Mouse (Mus musculus) neural tube, embryonic 13.5 days (tissue): ENCODE data around the gene Sorbs2. TPM values are rescaled to one million over a fixed set of nuclear protein-coding genes. Genes with fewer than 3 reads are reported as not detected.
"Not testable (repeated sequence)": the region's sequence is repeated elsewhere in the genome, so short reads cannot be mapped to it uniquely, and the experiment has no call there.

Experiments
- ATAC-seq: fragments of 200-750 bp; cut with Nextera tagmentation; 2 replicates; pipeline ENCODE4 v1.8.0; 2017; ENCODE audit warnings: low read depth, mild to moderate bottlenecking, moderate TSS enrichment, moderate library complexity
- H3K27ac ChIP-seq: fragments of 300-500 bp; sonication (generic); replicated peaks from 2 replicates; pipeline ENCODE4 v1.5.1; 2015; ENCODE audit warnings: moderate library complexity, mild to moderate bottlenecking, inconsistent platforms
- H3K27me3 ChIP-seq: fragments of 300-500 bp; sonication (generic); 2 replicates; pipeline ENCODE4 v1.6.1; 2015; ENCODE audit warnings: mild to moderate bottlenecking, inconsistent platforms
- H3K36me3 ChIP-seq: fragments of 300-500 bp; sonication (generic); 2 replicates; pipeline ENCODE4 v1.6.1; 2015; ENCODE audit warnings: mild to moderate bottlenecking, inconsistent platforms
- H3K4me1 ChIP-seq: fragments of 300-500 bp; sonication (generic); replicated peaks from 2 replicates; pipeline ENCODE4 v1.6.1; 2015; ENCODE audit warnings: inconsistent platforms
- H3K4me2 ChIP-seq: fragments of 300-500 bp; sonication (generic); 2 replicates; pipeline ENCODE4 v1.6.1; 2015; ENCODE audit warnings: inconsistent platforms, mild to moderate bottlenecking, moderate library complexity
- H3K4me3 ChIP-seq: fragments of 300-500 bp; sonication (generic); 2 replicates; pipeline ENCODE4 v1.5.1; 2015; ENCODE audit warnings: mild to moderate bottlenecking, inconsistent platforms
- H3K9ac ChIP-seq: fragments of 300-500 bp; sonication (generic); 2 replicates; pipeline ENCODE4 v1.6.1; 2015; ENCODE audit warnings: moderate library complexity, mild to moderate bottlenecking, inconsistent platforms
- H3K9me3 ChIP-seq: fragments of 300-500 bp; sonication (generic); 2 replicates; pipeline ENCODE4 v1.6.1; 2016; ENCODE audit warnings: inconsistent platforms
- WGBS: fragments of 180-500 bp; shearing (Covaris S2); methylation state at CpG from one replicate; pipeline ENCODE4 v1.1.7; 2015; 5-methylcytosine and 5-hydroxymethylcytosine counted together
- polyA plus RNA-seq: library from polyadenylated mRNA; unstranded; fragments of >200 nt; fragmentation: Nextera tagmentation; extraction: Ambion mirVana; gene quantifications from 2 replicates; pipeline ENCODE4 v1.2.1, GENCODE M21; 2015

Gene Sorbs2
- polyA plus RNA-seq, 1 experiment from 2014 or later: 50.5 TPM

DNA sequence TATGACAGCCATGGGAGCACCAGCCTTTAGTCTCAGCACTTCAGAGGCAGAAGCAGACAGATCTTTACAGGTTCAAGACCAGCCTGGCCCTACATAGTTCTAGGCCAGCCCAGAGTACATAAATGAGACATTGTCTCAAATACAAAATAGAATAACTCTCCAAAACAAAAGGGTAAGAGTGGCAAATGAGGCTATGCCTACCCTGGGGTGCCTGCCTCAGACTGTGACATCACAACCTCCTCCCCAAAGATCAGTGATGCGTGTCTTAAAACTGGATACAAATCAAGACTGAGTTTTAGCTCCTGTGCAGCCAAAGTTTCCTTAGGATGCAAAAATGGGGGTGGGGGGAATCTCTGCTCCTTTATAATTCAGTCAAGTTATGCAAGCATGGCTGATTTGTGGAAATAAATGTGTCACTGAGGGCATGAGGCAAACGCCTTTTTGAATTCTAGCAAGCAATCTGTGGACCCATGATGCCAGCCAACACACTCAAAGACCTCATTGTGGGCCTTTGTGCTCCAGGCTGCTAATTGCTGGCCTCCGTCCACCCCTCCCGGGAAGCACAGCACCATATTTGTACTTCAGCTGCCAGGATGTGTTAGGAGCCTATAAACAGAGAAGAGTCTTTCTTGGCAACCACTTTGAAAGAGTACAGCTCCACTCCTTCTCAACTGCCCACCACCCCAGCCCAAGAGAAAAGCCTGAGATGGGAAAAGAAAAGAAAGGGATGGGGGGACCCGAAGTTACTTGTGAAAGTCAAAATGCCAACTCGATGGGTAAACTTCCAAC, 336.7 kb downstream of the Sorbs2 start:
- Histone ChIP-seq H3K4me2 (no peak overlapping the region), H3K36me3 (no peaks in the 10 kb centered on the region), H3K27me3 (no peaks in the 10 kb centered on the region), H3K27ac (peak overlapping the region; percentile 54), H3K9me3 (no peaks in the 10 kb centered on the region), H3K4me3 (no peak overlapping the region), H3K4me1 (peaks cover 28% of the 10 kb centered on the region), H3K9ac (no peak overlapping the region)
- peak; percentile 79 for ATAC-seq
- WGBS: 50% methylated on average over 6 of the region's 6 CpGs

DNA sequence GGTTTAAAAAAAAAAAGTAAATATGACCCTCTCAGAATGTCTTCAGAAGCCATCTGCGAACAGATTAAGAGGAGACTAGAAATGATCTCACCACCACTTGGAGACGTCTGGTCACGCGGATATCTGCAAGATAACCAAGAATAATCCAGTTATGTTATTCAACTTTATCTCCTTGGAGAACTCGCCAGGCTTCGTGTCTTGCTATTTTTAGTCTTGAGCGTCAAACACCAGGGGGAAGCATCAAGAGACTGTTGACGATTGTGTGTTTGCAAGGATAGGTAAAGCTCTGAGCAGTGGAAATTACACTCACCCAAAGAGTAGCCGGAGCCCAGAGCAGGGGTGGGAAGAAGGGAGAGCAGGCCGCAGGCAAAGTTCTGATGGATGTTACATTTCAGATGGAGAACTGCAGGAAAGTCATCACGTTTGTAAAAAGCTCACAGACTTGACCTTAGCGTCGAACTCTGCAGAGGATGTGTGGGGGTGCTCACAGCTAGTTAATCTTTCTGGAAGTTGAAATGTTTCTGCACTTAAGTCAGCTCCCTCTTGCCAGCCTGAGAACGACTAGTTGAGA, 337.4 kb downstream of the Sorbs2 start:
- ATAC-seq: no peak
- Histone ChIP-seq H3K27ac (peak overlapping the region; percentile 29; the same call in 1 of the 2 replicates), H3K4me2 (no peak overlapping the region), H3K9ac (no peak overlapping the region), H3K4me1 (peaks cover 28% of the 10 kb centered on the region), H3K36me3 (no peaks in the 10 kb centered on the region), H3K4me3 (no peak overlapping the region), H3K27me3 (no peaks in the 10 kb centered on the region), H3K9me3 (no peaks in the 10 kb centered on the region)
- WGBS: 81% methylated on average over 14 of the region's 14 CpGs

DNA sequence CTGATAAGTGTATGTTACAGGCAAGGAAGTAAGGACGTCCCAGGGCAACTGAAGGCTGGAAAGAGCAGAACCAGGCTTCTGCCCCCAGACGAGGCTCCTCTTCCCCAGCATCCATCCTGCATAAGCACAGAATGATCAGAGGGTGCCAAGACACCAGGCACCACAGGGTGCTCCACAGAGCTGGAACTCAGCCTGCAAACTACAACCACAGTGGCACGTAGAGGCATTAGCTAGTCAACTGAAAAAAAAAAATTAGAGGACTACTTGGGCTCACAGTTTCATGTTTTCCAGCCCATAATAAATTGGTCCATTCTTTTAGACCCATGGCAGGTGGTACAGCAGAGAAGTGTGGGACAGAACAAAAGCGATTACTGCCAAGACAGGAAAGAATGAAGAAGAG, 338.3 kb downstream of the Sorbs2 start:
- no peak for ATAC-seq
- no peak overlapping the region for H3K4me3 ChIP-seq
- no peak overlapping the region for H3K27ac ChIP-seq
- no peak overlapping the region for H3K4me2 ChIP-seq
- WGBS: 77% methylated on average over 4 of the region's 4 CpGs
- no peaks in the 10 kb centered on the region for H3K36me3 ChIP-seq
- H3K9me3 ChIP-seq: no peaks in the 10 kb centered on the region
- H3K9ac ChIP-seq: no peak overlapping the region
- peaks cover 28% of the 10 kb centered on the region for H3K4me1 ChIP-seq
- no peaks in the 10 kb centered on the region for H3K27me3 ChIP-seq

DNA sequence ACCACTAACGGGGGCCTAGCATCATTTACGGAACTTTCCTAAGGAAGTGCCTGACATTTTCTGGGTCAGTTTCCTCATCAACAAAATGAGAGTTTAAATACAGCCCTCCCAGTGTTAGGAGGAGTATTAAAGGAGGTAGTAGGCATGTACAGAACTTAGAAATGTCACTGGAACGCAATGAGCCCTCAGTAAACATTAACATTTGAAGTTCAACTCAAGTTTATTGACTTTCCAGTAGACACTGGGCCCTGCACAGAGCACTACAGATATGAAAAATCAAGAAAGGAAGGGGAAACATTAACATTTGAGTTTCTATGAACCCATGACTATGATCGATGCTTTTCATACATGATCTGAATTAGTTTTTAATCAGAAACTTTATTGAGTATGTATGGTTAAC, 347.5 kb downstream of the Sorbs2 start:
- Histone ChIP-seq H3K4me1 (peaks cover 10% of the 10 kb centered on the region; the same call in 1 of the 2 replicates), H3K27ac (no peak overlapping the region), H3K9ac (no peak overlapping the region), H3K36me3 (no peaks in the 10 kb centered on the region), H3K9me3 (no peaks in the 10 kb centered on the region), H3K4me2 (no peak overlapping the region), H3K4me3 (no peak overlapping the region), H3K27me3 (no peaks in the 10 kb centered on the region)
- 95% methylated on average over 4 of the region's 4 CpGs for WGBS
- ATAC-seq: no peak

- 49% methylated on average over 5 of the region's 5 CpGs for WGBS
- no peak overlapping the region for H3K27ac ChIP-seq
- no peak overlapping the region for H3K4me3 ChIP-seq
- ATAC-seq: 0 out of 2 replicates have a peak, but pooled peaks have one; percentile 23
- peaks cover 10% of the 10 kb centered on the region; the same call in 1 of the 2 replicates for H3K4me1 ChIP-seq
- H3K27me3 ChIP-seq: no peaks in the 10 kb centered on the region
- H3K36me3 ChIP-seq: no peaks in the 10 kb centered on the region
- no peaks in the 10 kb centered on the region for H3K9me3 ChIP-seq
- no peak overlapping the region for H3K9ac ChIP-seq
- no peak overlapping the region for H3K4me2 ChIP-seq
Observed at GRCm38 (mm10) chr8:45857734-45858133, 350.1 kb downstream of the Sorbs2 start.

- ATAC-seq: no peak
- H3K4me1 ChIP-seq: peaks cover 10% of the 10 kb centered on the region; the same call in 1 of the 2 replicates
- no peaks in the 10 kb centered on the region for H3K27me3 ChIP-seq
- H3K9me3 ChIP-seq: no peaks in the 10 kb centered on the region
- H3K4me3 ChIP-seq: no peak overlapping the region
- no peaks in the 10 kb centered on the region for H3K36me3 ChIP-seq
- H3K27ac ChIP-seq: no peak overlapping the region
- no peak overlapping the region for H3K4me2 ChIP-seq
- H3K9ac ChIP-seq: no peak overlapping the region
- 35% methylated on average over 9 of the region's 9 CpGs for WGBS
Observed at GRCm38 (mm10) chr8:45858391-45858790, 350.8 kb downstream of the Sorbs2 start.

DNA sequence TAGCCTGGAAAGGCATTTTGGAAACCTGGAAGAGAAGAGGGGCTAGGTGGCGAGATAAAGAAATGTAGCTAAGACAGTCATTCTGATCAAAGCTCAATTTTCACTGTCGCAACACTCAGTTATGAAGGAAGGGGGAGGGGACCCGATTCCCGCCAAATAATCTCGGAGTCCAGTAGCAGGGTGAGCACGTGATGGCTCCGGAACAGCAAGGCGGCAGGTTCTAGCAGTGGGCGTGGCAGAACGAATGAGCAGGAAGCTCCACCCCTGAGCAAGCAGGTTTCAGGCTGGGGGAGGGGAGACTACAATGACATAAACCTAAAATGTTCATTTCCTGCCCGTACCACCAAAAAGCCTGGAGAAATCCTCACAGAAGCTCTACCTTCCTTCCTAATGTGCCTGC, 364.0 kb downstream of the Sorbs2 start:
- not testable (repeated sequence) for ATAC-seq, H3K9me3 ChIP-seq, H3K36me3 ChIP-seq, H3K4me3 ChIP-seq, H3K27me3 ChIP-seq, H3K27ac ChIP-seq, H3K9ac ChIP-seq, H3K4me2 ChIP-seq
- H3K4me1 ChIP-seq: peaks cover 12% of the 10 kb centered on the region
- WGBS: 84% methylated on average over 11 of the region's 11 CpGs

DNA sequence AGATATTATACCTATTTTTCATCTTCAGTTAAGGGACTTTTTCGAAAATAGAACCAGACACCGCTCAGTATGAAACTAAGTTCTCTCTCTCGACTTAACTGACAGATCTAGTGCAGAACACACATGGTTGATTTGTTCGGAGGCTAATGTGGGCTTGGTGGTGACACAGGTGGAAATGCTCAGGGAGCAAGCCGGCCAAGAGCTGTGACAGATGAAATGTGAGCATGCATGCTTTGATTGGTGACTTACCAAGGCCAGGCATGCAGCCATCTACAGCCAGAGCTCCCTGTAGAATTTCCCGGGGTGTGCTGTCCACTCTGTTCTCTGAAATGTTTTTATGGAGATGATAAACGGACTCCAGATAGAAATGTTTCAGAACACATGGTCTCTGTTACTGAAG, 364.5 kb downstream of the Sorbs2 start:
- Histone ChIP-seq H3K4me2 (no peak overlapping the region), H3K4me3 (no peak overlapping the region), H3K36me3 (no peaks in the 10 kb centered on the region), H3K9ac (no peak overlapping the region), H3K9me3 (no peaks in the 10 kb centered on the region), H3K4me1 (peaks cover 12% of the 10 kb centered on the region), H3K27me3 (no peaks in the 10 kb centered on the region), H3K27ac (no peak overlapping the region)
- ATAC-seq: no peak
- WGBS: 83% methylated on average over 7 of the region's 7 CpGs

GRCm38 (mm10) chr8:45874945-45875626, 367.5 kb downstream of the Sorbs2 start:
- peak overlapping the region; percentile 25; the same call in 1 of the 2 replicates for H3K4me2 ChIP-seq
- no peaks in the 10 kb centered on the region for H3K36me3 ChIP-seq
- peak; percentile 86 for ATAC-seq

DNA sequence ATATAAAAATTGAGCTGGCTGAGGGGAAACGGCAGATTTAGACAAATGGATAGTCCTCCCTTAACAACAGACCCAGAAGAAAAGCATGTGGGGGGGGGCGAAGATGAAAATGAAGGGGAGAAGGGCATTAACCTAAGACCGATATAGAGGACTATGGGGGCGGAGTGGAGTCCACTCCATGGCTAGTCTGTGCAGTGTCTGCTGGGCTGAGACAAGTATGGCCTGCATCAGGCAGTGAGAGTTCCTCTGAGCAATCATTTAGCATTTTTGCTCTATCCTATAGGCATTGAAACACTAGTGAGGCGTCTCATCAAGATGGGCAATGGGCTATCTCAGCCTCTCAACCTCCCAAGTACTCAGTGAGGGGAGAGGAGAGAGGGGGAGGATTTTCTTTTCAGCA, 368.8 kb downstream of the Sorbs2 start:
- no peak overlapping the region for H3K4me2 ChIP-seq
- 77% methylated on average over 5 of the region's 5 CpGs for WGBS
- no peak overlapping the region for H3K4me3 ChIP-seq
- no peak for ATAC-seq
- H3K36me3 ChIP-seq: no peaks in the 10 kb centered on the region
- H3K9ac ChIP-seq: no peak overlapping the region
- no peaks in the 10 kb centered on the region for H3K9me3 ChIP-seq
- H3K27me3 ChIP-seq: no peaks in the 10 kb centered on the region
- peaks cover 12% of the 10 kb centered on the region for H3K4me1 ChIP-seq
- no peak overlapping the region for H3K27ac ChIP-seq

More at GRCm38 (mm10) chr8:45874945-45875626, 367.5 kb downstream of the Sorbs2 start:
- no peak overlapping the region for H3K4me3 ChIP-seq
- H3K4me1 ChIP-seq: peaks cover 12% of the 10 kb centered on the region
- WGBS: 19% methylated on average over 10 of the region's 10 CpGs
- H3K27ac ChIP-seq: peak overlapping the region; percentile 83
- no peaks in the 10 kb centered on the region for H3K9me3 ChIP-seq
- H3K9ac ChIP-seq: no peak overlapping the region
- no peaks in the 10 kb centered on the region for H3K27me3 ChIP-seq
